Mouse (Mus musculus) adrenal gland, postnatal 25 days (tissue): ENCODE data around the gene Lyzl6. TPM values are rescaled to one million over a fixed set of nuclear protein-coding genes. Genes with fewer than 3 reads are reported as not detected.
A peak's percentile ranks its signal among the peaks of the same experiment; 100 is the strongest.

Source experiments
- DNase-seq: peaks from one replicate; pipeline ENCODE4 v3.0.0; 2021; ENCODE audit warnings: mixed read lengths
- total RNA-seq: library from RNA; stranded (reverse); gene quantifications from 2 replicates; pipeline ENCODE4 v1.2.3, GENCODE M21; 2021

Gene Lyzl6
- total RNA-seq, 1 experiment from 2014 or later = not detected

DNA sequence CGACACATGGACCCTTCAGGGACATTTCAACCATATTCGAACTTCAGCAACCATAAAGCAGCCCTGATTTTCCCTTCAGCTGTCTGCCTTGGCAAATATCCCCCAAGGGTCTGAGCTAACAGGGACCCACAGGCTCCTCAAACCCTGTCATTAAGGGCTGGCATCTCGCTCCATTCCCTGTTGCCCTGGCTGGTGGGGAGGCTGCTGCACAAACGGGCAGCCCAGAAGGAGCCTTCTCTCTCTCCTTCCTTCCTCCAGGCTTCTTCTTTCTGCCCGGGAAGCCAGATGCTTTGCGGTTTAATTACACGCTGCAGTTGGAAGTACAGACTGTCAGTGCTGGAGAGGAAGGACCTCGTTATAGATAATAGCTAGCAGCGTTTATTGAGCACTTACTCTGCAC is 4.5 kb upstream of the Lyzl6 start:
- DNase-seq = no peak

GRCm38 (mm10) chr11:103639407-103639946 is 787 bp upstream of the Lyzl6 start:
- peak; percentile 63 for DNase-seq

DNA sequence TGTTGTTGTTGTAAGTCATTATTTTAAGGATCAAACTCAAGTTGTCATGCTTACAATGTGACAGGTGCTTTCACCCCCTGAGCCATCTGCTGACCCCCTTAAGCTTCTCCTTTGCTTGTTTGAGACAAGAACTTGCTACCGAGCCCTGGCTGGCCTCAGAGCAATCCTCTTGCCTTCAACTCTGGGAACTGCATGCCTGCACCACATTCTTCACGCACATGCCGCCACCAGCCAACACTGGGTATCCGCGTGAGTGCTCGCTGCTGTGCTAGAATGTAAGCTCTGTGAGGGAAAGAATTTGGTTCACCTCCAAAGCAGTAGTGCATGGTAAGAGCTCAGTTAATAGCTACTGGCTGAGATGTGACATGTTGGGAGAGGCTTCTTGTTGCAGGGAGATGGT is 2.4 kb downstream of the Lyzl6 start:
- DNase-seq = no peak

DNA sequence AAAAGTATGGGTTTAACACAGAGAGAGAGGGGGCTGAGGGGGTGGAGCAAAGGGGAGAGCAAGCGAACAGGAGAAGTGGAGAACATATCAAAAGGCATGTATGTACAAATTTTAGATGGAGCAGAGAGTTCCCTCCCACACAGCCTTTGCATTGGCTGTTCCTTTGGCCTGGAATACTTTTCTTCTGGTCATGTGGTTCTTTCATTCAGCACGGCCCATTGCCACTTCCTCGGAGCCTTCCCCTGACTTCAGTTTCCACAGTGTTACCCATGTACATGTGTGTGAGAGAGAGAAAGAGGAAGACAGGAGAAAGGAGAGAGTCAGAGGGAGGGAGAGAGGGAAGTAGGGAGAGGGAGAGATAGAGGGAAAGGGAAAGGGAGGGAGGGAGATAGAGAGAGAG is 3.2 kb downstream of the Lyzl6 start:
- no peak for DNase-seq

- no peak for DNase-seq
Observed at GRCm38 (mm10) chr11:103634806-103635205, 3.9 kb downstream of the Lyzl6 start.

DNA sequence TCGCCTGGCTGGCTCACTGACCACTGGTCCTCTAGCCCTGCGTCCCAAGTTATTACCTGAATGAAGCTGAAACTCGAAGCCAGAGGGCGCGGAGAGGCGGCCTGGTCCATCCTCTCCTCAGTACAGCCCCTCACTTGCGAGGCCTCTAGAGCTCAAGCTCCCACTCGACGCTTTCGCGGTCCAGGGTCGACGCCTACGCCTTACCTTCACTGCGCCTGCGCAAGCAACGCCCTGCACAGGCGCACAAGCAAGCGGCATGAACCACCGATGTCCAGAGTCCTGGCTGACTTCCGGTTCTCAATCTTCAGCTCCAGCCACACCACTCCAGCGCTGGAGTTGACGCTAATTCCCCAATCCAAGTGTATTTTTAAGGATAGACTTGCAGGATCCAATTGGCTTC is 11.2 kb downstream of the Lyzl6 start:
- DNase-seq = no peak

DNA sequence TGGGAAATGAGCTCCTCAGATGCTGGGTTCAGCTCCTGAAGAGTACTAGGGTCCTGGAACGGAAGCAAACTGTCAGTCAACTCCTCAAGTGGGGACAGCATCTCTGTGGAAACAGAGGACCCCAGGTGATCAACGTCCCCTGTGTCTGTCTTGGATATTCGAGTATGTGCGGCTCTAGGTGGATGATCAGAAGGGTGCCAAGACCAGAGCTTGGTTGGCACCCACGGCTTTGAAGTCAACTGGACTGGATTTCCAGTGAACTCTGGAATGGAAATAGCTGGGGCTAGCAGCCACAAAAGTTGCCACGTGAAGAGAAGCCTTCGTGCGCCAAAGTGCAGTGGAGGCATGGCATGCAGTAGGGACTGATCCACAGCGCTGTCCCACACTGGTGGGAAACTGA is 17.6 kb downstream of the Lyzl6 start, which contains the start of gene Gm884:
Gm884 (minus strand) TSS at position 101 of the 400 bp plus-strand sequence.
- no peak for DNase-seq

DNA sequence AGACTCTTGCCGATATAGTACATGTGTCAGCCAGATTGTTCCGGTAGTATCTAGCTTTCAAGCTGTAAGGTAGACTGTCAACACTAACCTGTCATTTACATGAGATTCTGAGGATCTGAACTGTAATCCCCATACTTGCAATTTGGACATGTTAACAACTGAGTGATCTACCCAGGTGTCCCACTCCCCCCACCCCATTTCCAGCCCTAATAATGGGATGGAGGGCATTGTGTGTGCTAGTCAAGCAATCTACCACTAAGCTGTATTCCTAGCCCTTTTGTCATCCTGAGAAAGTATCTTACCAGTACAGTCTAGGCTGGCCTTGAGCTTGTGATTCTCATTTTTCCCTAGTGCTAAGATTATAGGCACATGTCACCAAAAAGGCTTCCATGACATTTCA is 27.9 kb downstream of the Lyzl6 start:
- DNase-seq = no peak

- no peak for DNase-seq
Observed at GRCm38 (mm10) chr11:103606611-103607010, 32.1 kb downstream of the Lyzl6 start.

Other genes starting within 250 kb of the Lyzl6 start
- gene Plekhm1, start 226.2 kb downstream of the Lyzl6 start, total RNA-seq = 22.9 and 25.0 TPM in 2 replicates
- gene Lrrc37a, start 134.3 kb downstream of the Lyzl6 start, total RNA-seq = not detected in 2 replicates
- not detected in 2 replicates for gene Gm884, start 17.8 kb downstream of the Lyzl6 start, total RNA-seq
- 0.64 TPM in 1 of 2 replicates, not detected in the other for gene Rprml, start 10.7 kb upstream of the Lyzl6 start, total RNA-seq
- 76.0 and 82.7 TPM in 2 replicates for gene Gosr2, start 59.0 kb upstream of the Lyzl6 start, total RNA-seq
- gene Wnt9b, start 110.9 kb upstream of the Lyzl6 start, total RNA-seq = 0.12 TPM in 1 of 2 replicates, not detected in the other
- gene Wnt3, start 135.3 kb upstream of the Lyzl6 start, total RNA-seq = 0.15 TPM in 1 of 2 replicates, not detected in the other